Mouse (Mus musculus) B cell, adult 67 days (primary cell): ENCODE measurements around the gene 2510009E07Rik. TPM values are rescaled to one million over a fixed set of nuclear protein-coding genes. Genes with fewer than 3 reads are reported as not detected.

Source experiments
- total RNA-seq, 2 experiments: library from RNA; stranded (reverse); gene quantifications; 4 replicates each; pipeline ENCODE4 v1.2.4; 2023

Gene 2510009E07Rik
- total RNA-seq, result under 1 TPM; 0.24 to 0.26 TPM

GRCm38 (mm10) chr16:21694463-21695241 lies at the start of gene 2510009E07Rik:
2510009E07Rik (minus strand) TSS chr16:21694665.

Other genes with a start within 250 kb of the 2510009E07Rik start
- gene Ehhadh, start 93.1 kb upstream of the 2510009E07Rik start, total RNA-seq, result 1 to 10 TPM; 2.7 to 3.3 TPM
- under 1 TPM; 0.35 to 0.65 TPM for gene Map3k13, start 99.7 kb upstream of the 2510009E07Rik start, total RNA-seq